Mouse (Mus musculus) MEL (cell line): ENCODE measurements around the gene Enkur. TPM values are rescaled to one million over a fixed set of nuclear protein-coding genes. Genes with fewer than 3 reads are reported as not detected.

Experiments used
- DNase-seq: peaks from one replicate; pipeline ENCODE4 v3.0.0; 2011; ENCODE audit warnings: low read depth, low spot score
- H3K27ac ChIP-seq: 2 replicates; pipeline ENCODE4 v1.5.1; 2012; ENCODE audit warnings: low read depth, mild to moderate bottlenecking, control low read depth, low read length, moderate library complexity; ENCODE audit not compliant: control insufficient read depth
- H3K27me3 ChIP-seq, 2 experiments: fragments of 150-350 bp in 1 of 2; sonication (generic) in 1 of 2; 2 replicates each; pipeline ENCODE4 v1.6.1; 2012; ENCODE audit warnings: low read length in 2 of 2, mild to moderate bottlenecking in 2 of 2, improper control_type of control experiment in 1 of 2, moderate library complexity in 1 of 2; ENCODE audit not compliant: insufficient read depth in 2 of 2, control insufficient read depth in 1 of 2
- H3K36me3 ChIP-seq, 2 experiments: 2 replicates each; pipeline ENCODE4 v1.6.1; 2012 to 2014; ENCODE audit warnings: low read length in 2 of 2, improper control_type of control experiment in 1 of 2, inconsistent platforms in 1 of 2, mild to moderate bottlenecking in 1 of 2; ENCODE audit not compliant: insufficient read depth in 2 of 2, control insufficient read depth in 1 of 2
- H3K4me1 ChIP-seq, 2 experiments: fragments of 150-350 bp in 1 of 2; sonication (generic) in 1 of 2; 2 replicates each; pipeline ENCODE4 v1.6.1; 2012; ENCODE audit warnings: low read length in 2 of 2, improper control_type of control experiment in 1 of 2, mild to moderate bottlenecking in 1 of 2; ENCODE audit not compliant: insufficient read depth in 2 of 2, control insufficient read depth in 1 of 2
- H3K4me3 ChIP-seq, 2 experiments: fragments of 150-350 bp in 1 of 2; sonication (generic) in 1 of 2; 2 replicates each; pipeline ENCODE4 v1.5.1; 2012; ENCODE audit warnings: low read depth in 2 of 2, low read length in 2 of 2, mild to moderate bottlenecking in 2 of 2, moderate library complexity in 2 of 2, control low read depth in 1 of 2, improper control_type of control experiment in 1 of 2; ENCODE audit not compliant: control insufficient read depth in 1 of 2, insufficient read depth in 1 of 2
- H3K79me2 ChIP-seq: 2 replicates; pipeline ENCODE4 v1.6.1; 2012; ENCODE audit warnings: mild to moderate bottlenecking, low read length, moderate library complexity; ENCODE audit not compliant: control insufficient read depth, poor library complexity, insufficient read depth
- H3K9ac ChIP-seq: 2 replicates; pipeline ENCODE4 v1.6.1; 2012; ENCODE audit warnings: low read depth, mild to moderate bottlenecking, control low read depth, low read length, moderate library complexity; ENCODE audit not compliant: control insufficient read depth, poor library complexity, severe bottlenecking
- H3K9me3 ChIP-seq: fragments of 150-350 bp; sonication (generic); replicated peaks from 2 replicates; pipeline ENCODE4 v1.6.1; 2012; ENCODE audit warnings: mild to moderate bottlenecking, low read length, improper control_type of control experiment, moderate library complexity; ENCODE audit not compliant: insufficient read depth
- BHLHE40 ChIP-seq: IDR thresholded peaks from 2 replicates; pipeline ENCODE4 v1.6.1; 2012; ENCODE audit warnings: low read depth, mild to moderate bottlenecking, inconsistent platforms, low read length, improper control_type of control experiment, borderline replicate concordance
- CHD1 ChIP-seq: IDR thresholded peaks from 2 replicates; pipeline ENCODE4 v1.6.1; 2012; ENCODE audit warnings: low read depth, mild to moderate bottlenecking, inconsistent platforms, low read length, improper control_type of control experiment
- CHD2 ChIP-seq: IDR thresholded peaks from 2 replicates; pipeline ENCODE4 v1.6.1; 2011; ENCODE audit warnings: low read length, improper control_type of control experiment
- CTCF ChIP-seq, 3 experiments: IDR thresholded peaks in 2 of 3; conservative IDR thresholded peaks in 1 of 3; 2 replicates each; pipeline ENCODE4 v1.5.1; 2011 to 2012; ENCODE audit warnings: low read length in 3 of 3, low read depth in 2 of 3, mild to moderate bottlenecking in 2 of 3, improper control_type of control experiment in 1 of 3, inconsistent platforms in 1 of 3, mixed read lengths in 1 of 3, moderate library complexity in 1 of 3; ENCODE audit not compliant: control insufficient read depth in 1 of 3, insufficient read depth in 1 of 3, poor library complexity in 1 of 3, severe bottlenecking in 1 of 3
- E2F4 ChIP-seq: IDR thresholded peaks from 2 replicates; pipeline ENCODE4 v1.6.1; 2011; ENCODE audit warnings: low read depth, low read length, improper control_type of control experiment, borderline replicate concordance
- ELF1 ChIP-seq: IDR thresholded peaks from 2 replicates; pipeline ENCODE4 v1.6.1; 2014; ENCODE audit warnings: low read depth, mild to moderate bottlenecking, inconsistent platforms, low read length, improper control_type of control experiment, moderate library complexity
- EP300 ChIP-seq, 2 experiments: IDR thresholded peaks; 2 replicates each; pipeline ENCODE4 v1.6.1; 2011; ENCODE audit warnings: improper control_type of control experiment in 2 of 2, low read length in 2 of 2, low read depth in 1 of 2, mild to moderate bottlenecking in 1 of 2
- ETS1 ChIP-seq: IDR thresholded peaks from 2 replicates; pipeline ENCODE4 v1.6.1; 2012; ENCODE audit warnings: low read depth, mild to moderate bottlenecking, inconsistent platforms, low read length, improper control_type of control experiment, moderate library complexity
- GABPA ChIP-seq: IDR thresholded peaks from 2 replicates; pipeline ENCODE4 v1.6.1; 2012; ENCODE audit warnings: low read depth, mild to moderate bottlenecking, inconsistent platforms, low read length, improper control_type of control experiment, moderate library complexity
- GATA1 ChIP-seq: IDR thresholded peaks from 2 replicates; pipeline ENCODE4 v1.6.1; 2011; ENCODE audit warnings: low read depth, low read length, improper control_type of control experiment
- JUND ChIP-seq: IDR thresholded peaks from 2 replicates; pipeline ENCODE4 v1.6.1; 2011; ENCODE audit warnings: low read depth, mild to moderate bottlenecking, improper control_type of control experiment, low read length
- KAT2A ChIP-seq: conservative IDR thresholded peaks from 2 replicates; pipeline ENCODE4 v1.6.1; 2012; ENCODE audit warnings: low read depth, low read length, improper control_type of control experiment, inconsistent platforms
- MAX ChIP-seq: IDR thresholded peaks from 2 replicates; pipeline ENCODE4 v1.6.1; 2011; ENCODE audit warnings: low read length, improper control_type of control experiment
- MAZ ChIP-seq: IDR thresholded peaks from 2 replicates; pipeline ENCODE4 v1.6.1; 2012; ENCODE audit warnings: low read depth, mild to moderate bottlenecking, inconsistent platforms, low read length, improper control_type of control experiment
- MEF2A ChIP-seq: IDR thresholded peaks from 2 replicates; pipeline ENCODE4 v1.6.1; 2014; ENCODE audit warnings: low read depth, mild to moderate bottlenecking, inconsistent platforms, low read length, improper control_type of control experiment; ENCODE audit not compliant: poor library complexity, insufficient replicate concordance, severe bottlenecking; ENCODE audit errors: extremely low read depth
- MXI1 ChIP-seq: IDR thresholded peaks from 2 replicates; pipeline ENCODE4 v1.6.1; 2011; ENCODE audit warnings: mild to moderate bottlenecking, low read depth, low read length, improper control_type of control experiment
- MYB ChIP-seq: IDR thresholded peaks from 2 replicates; pipeline ENCODE4 v1.6.1; 2011; ENCODE audit warnings: mild to moderate bottlenecking, low read depth, low read length, improper control_type of control experiment
- MYC ChIP-seq: IDR thresholded peaks from 2 replicates; pipeline ENCODE4 v1.6.1; 2011; ENCODE audit warnings: low read depth, mild to moderate bottlenecking, low read length, improper control_type of control experiment, moderate library complexity
- NELFE ChIP-seq: IDR thresholded peaks from 2 replicates; pipeline ENCODE4 v1.6.1; 2011; ENCODE audit warnings: low read depth, low read length, improper control_type of control experiment
- NRF1 ChIP-seq: IDR thresholded peaks from 2 replicates; pipeline ENCODE4 v1.6.1; 2014; ENCODE audit warnings: low read depth, mild to moderate bottlenecking, inconsistent platforms, low read length, improper control_type of control experiment, moderate library complexity; ENCODE audit not compliant: poor library complexity, insufficient read depth, severe bottlenecking
- POLR2A ChIP-seq, 2 experiments: IDR thresholded peaks; 2 replicates each; pipeline ENCODE4 v1.6.1; 2011 to 2012; ENCODE audit warnings: low read length in 2 of 2, mild to moderate bottlenecking in 2 of 2, control low read depth in 1 of 2, improper control_type of control experiment in 1 of 2, low read depth in 1 of 2, moderate library complexity in 1 of 2; ENCODE audit not compliant: control insufficient read depth in 1 of 2, insufficient read depth in 1 of 2, poor library complexity in 1 of 2
- POLR2AphosphoS2 ChIP-seq: IDR thresholded peaks from 2 replicates; pipeline ENCODE4 v1.6.1; 2011; ENCODE audit warnings: low read length, improper control_type of control experiment
- RAD21 ChIP-seq: IDR thresholded peaks from 2 replicates; pipeline ENCODE4 v1.6.1; 2011; ENCODE audit warnings: mild to moderate bottlenecking, low read depth, low read length, improper control_type of control experiment
- RCOR1 ChIP-seq: IDR thresholded peaks from 2 replicates; pipeline ENCODE4 v1.6.1; 2012; ENCODE audit warnings: low read depth, mild to moderate bottlenecking, inconsistent platforms, low read length, improper control_type of control experiment
- TAL1 ChIP-seq: IDR thresholded peaks from 2 replicates; pipeline ENCODE4 v1.6.1; 2012; ENCODE audit warnings: mild to moderate bottlenecking, inconsistent platforms, low read length, moderate library complexity, mixed read lengths
- TBP ChIP-seq: IDR thresholded peaks from 2 replicates; pipeline ENCODE4 v1.8.0; 2011; ENCODE audit warnings: low read depth, low read length, improper control_type of control experiment
- UBTF ChIP-seq: IDR thresholded peaks from 2 replicates; pipeline ENCODE4 v1.6.1; 2012; ENCODE audit warnings: low read depth, mild to moderate bottlenecking, inconsistent platforms, low read length, improper control_type of control experiment, moderate library complexity, borderline replicate concordance; ENCODE audit not compliant: insufficient read depth
- USF1 ChIP-seq: IDR thresholded peaks from 2 replicates; pipeline ENCODE4 v1.6.1; 2014; ENCODE audit warnings: low read depth, mild to moderate bottlenecking, inconsistent platforms, low read length, improper control_type of control experiment, moderate library complexity
- ZKSCAN1 ChIP-seq: IDR thresholded peaks from 2 replicates; pipeline ENCODE4 v1.6.1; 2012; ENCODE audit warnings: low read depth, mild to moderate bottlenecking, inconsistent platforms, low read length, improper control_type of control experiment, moderate library complexity
- ZNF384 ChIP-seq: IDR thresholded peaks from 2 replicates; pipeline ENCODE4 v1.6.1; 2012; ENCODE audit warnings: low read depth, mild to moderate bottlenecking, inconsistent platforms, low read length, improper control_type of control experiment
- polyA plus RNA-seq, 2 experiments: library from polyadenylated mRNA; stranded (reverse) in 1 of 2; unstranded in 1 of 2; fragments of >175 nt in 1 of 2; fragments of >200 nt in 1 of 2; gene quantifications; 2 replicates each; pipeline versions ENCODE4 v1.2.1 to v1.2.4; 2012; ENCODE audit warnings: low replicate concordance in 2 of 2, low read depth in 1 of 2; ENCODE audit not compliant: insufficient read length in 2 of 2, insufficient read depth in 1 of 2, missing spikeins in 1 of 2
- total RNA-seq: library from RNA; depleted of rRNA; stranded (reverse); fragments of 300-350 nt; gene quantifications from 2 replicates; pipeline ENCODE4 v1.2.3, GENCODE M21; 2012

Gene Enkur
- total and polyA plus RNA-seq, 3 experiments = not detected

DNA sequence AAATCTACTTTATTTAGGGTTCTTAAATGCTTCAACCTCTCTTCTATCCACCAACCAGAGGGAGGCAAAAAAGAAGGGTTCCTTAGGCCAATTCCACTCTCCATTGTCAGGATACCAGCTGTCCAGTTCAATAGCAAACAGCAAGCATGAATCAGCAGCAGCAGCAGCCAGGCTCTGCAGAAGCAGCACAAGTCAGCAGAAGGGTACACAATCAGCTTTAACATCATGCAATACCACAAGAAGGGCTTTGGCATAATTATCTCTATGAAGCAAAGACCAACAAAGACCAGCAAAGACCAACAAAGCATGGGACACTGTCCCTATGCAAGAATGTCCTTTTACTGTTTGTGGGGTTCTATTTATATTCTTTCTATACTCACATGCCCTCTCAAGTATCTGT lies 49.1 kb upstream of the Enkur start:
- TF ChIP-seq EP300 (IDR thresholded peaks at IDR 0.05; ENCODE audit: low read depth in 1 of 2, low read length in 2 of 2) = no peak
- TF ChIP-seq RAD21 = no peak
- TF ChIP-seq NELFE = no peak
- no peak for TF ChIP-seq TAL1
- no peak for TF ChIP-seq USF1
- TF ChIP-seq UBTF = no peak
- no peak for TF ChIP-seq BHLHE40
- no peak for TF ChIP-seq NRF1
- no peak for TF ChIP-seq MYC
- TF ChIP-seq ZKSCAN1 = no peak
- no peak for TF ChIP-seq KAT2A
- no peak for TF ChIP-seq ETS1
- no peak for TF ChIP-seq E2F4
- no peak for TF ChIP-seq MEF2A
- no peak for TF ChIP-seq POLR2A (IDR thresholded peaks at IDR 0.05; ENCODE audit: control insufficient read depth in 1 of 2, insufficient read depth in 1 of 2, low read depth in 1 of 2, low read length in 2 of 2, poor library complexity in 1 of 2)
- no peak for TF ChIP-seq MAX
- TF ChIP-seq MAZ = no peak
- no peak for DNase-seq
- no peak overlapping the region for H3K27ac ChIP-seq
- no peak overlapping the region for H3K9ac ChIP-seq
- H3K79me2 ChIP-seq = no peaks in the 10 kb centered on the region
- no peaks in the 10 kb centered on the region for H3K4me1 ChIP-seq
- no peaks in the 10 kb centered on the region for H3K36me3 ChIP-seq
- no peaks in the 10 kb centered on the region for H3K27me3 ChIP-seq
- H3K4me3 ChIP-seq = no peak overlapping the region
- no peaks in the 10 kb centered on the region for H3K9me3 ChIP-seq

DNA sequence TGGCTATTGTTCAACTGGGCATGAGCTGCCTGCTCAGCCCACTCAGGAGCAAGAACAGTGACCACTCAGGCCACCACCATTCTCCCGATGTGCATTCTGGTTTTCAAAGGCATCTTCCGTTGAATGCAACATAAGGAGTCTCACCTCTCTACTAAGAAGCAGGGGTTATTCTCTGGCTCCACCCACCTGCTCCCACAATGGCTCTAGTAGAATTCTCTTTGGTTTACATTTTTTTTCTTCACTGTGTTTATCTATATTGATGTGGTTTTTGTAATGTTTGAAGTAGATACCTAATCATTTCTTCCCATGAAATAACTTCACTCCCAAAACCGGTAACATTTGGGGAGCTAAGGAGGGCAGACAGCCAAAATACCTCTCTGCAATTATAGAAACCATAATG lies 48.5 kb upstream of the Enkur start:
- H3K27me3 ChIP-seq = no peaks in the 10 kb centered on the region
- no peaks in the 10 kb centered on the region for H3K9me3 ChIP-seq
- no peaks in the 10 kb centered on the region for H3K36me3 ChIP-seq
- no peak for DNase-seq
- no peaks in the 10 kb centered on the region for H3K79me2 ChIP-seq
- TF ChIP-seq ELF1 (no peak), USF1 (no peak), CHD2 (no peak), TBP (no peak), ZNF384 (no peak), MXI1 (no peak), TAL1 (no peak), CHD1 (no peak), EP300 (IDR thresholded peaks at IDR 0.05; ENCODE audit: low read depth in 1 of 2, low read length in 2 of 2) (no peak), GATA1 (no peak), KAT2A (no peak), CTCF (IDR thresholded peaks at IDR 0.05 in 2 of 3, conservative IDR thresholded peaks at IDR 0.05 in 1 of 3; ENCODE audit: control insufficient read depth in 1 of 3, insufficient read depth in 1 of 3, low read depth in 2 of 3, low read length in 3 of 3, poor library complexity in 1 of 3, severe bottlenecking in 1 of 3) (no peak), MAX (no peak), MAZ (no peak), RCOR1 (no peak), JUND (no peak), MEF2A (no peak), MYB (no peak), POLR2AphosphoS2 (no peak), GABPA (no peak)
- H3K27ac ChIP-seq = no peak overlapping the region
- H3K4me3 ChIP-seq = no peak overlapping the region
- H3K9ac ChIP-seq = no peak overlapping the region
- no peaks in the 10 kb centered on the region for H3K4me1 ChIP-seq
